Comparison of ENCODE assay signal across 16 mouse cellular contexts in the genomic region with DNA sequence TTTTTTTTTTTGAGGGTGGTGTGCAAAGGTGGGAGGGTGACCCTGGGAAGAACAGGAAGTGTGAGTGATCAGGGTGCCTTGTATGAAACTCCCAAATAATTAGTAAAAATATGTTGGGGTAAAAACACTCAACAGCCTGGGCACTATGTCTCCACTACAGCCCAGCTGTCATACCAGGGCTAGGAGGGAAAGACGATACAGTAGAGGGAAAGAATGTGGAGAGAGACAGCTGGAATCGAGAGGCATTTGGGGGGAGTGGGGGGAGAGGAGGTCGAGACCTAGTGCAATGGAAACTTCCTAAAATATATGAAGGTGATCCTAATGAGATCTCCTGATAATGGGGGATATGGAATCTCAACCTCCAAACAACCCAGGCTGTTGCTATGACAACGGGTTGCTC.
"Had no signal": no experiment of that assay in that cellular context is flagged by ENCODE, and none has a peak within 500 bp of the region (broad histone marks: within the 10 kb centered on the region; RNA-seq: fewer than 3 reads in every experiment).

No protein-coding gene starts in this region.

- H3K27me3 ChIP-seq: megakaryocyte, embryonic 14.5 days; midbrain, embryonic 12.5 days; midbrain, embryonic 15.5 days; neural tube, embryonic 13.5 days; neural tube, embryonic 15.5 days; stomach, embryonic 15.5 days had no signal

- H3K4me2 ChIP-seq: lung, embryonic 14.5 days; midbrain, embryonic 12.5 days; midbrain, embryonic 15.5 days; neural tube, embryonic 13.5 days; neural tube, embryonic 15.5 days; stomach, embryonic 15.5 days had no signal

- H3K9ac ChIP-seq: liver, embryonic 14.5 days; lung, embryonic 14.5 days; midbrain, embryonic 12.5 days; midbrain, embryonic 15.5 days; neural tube, embryonic 13.5 days; neural tube, embryonic 15.5 days; stomach, embryonic 15.5 days had no signal

- ATAC-seq: midbrain, embryonic 15.5 days had no signal

- H3K9me3 ChIP-seq: megakaryocyte, embryonic 14.5 days; midbrain, embryonic 12.5 days; midbrain, embryonic 15.5 days; neural tube, embryonic 15.5 days; stomach, embryonic 15.5 days had no signal

- DNase-seq: lung, adult 18-20 months; lung, embryonic 14.5 days; lung, postnatal 10 days; lung, postnatal 4 days; right cerebral cortex, postnatal 14 days; thymus, adult 2 months; thymus, postnatal 25 days; thymus, postnatal 4 days had no signal

- H3K4me3 ChIP-seq: megakaryocyte, embryonic 14.5 days; midbrain, embryonic 12.5 days; midbrain, embryonic 15.5 days; neural tube, embryonic 13.5 days; neural tube, embryonic 15.5 days; stomach, embryonic 15.5 days had no signal

- H3K27ac ChIP-seq: liver, embryonic 14.5 days; midbrain, embryonic 12.5 days; midbrain, embryonic 15.5 days; neural tube, embryonic 13.5 days; neural tube, embryonic 15.5 days; stomach, embryonic 15.5 days; stomach, postnatal 0 days had no signal

- H3K4me1 ChIP-seq: midbrain, embryonic 12.5 days; midbrain, embryonic 15.5 days; neural tube, embryonic 13.5 days; neural tube, embryonic 15.5 days; stomach, embryonic 15.5 days had no signal
